Mouse (Mus musculus) C2C12 (cell line): Measurements from ENCODE around the gene Ercc2.

Source experiments
- CEBPB ChIP-seq: IDR thresholded peaks from one replicate; pipeline ENCODE4 v1.6.1; 2011; ENCODE audit warnings: low read depth, mild to moderate bottlenecking, control low read depth, moderate library complexity
- CTCF ChIP-seq: IDR thresholded peaks from one replicate; pipeline ENCODE4 v1.5.1; 2011; ENCODE audit not compliant: control insufficient read depth, insufficient read depth, insufficient read length
- FOSL1 ChIP-seq: IDR thresholded peaks from one replicate; pipeline ENCODE4 v1.8.0; 2011; ENCODE audit warnings: mild to moderate bottlenecking, low read length; ENCODE audit not compliant: poor library complexity, insufficient read depth, severe bottlenecking

DNA sequence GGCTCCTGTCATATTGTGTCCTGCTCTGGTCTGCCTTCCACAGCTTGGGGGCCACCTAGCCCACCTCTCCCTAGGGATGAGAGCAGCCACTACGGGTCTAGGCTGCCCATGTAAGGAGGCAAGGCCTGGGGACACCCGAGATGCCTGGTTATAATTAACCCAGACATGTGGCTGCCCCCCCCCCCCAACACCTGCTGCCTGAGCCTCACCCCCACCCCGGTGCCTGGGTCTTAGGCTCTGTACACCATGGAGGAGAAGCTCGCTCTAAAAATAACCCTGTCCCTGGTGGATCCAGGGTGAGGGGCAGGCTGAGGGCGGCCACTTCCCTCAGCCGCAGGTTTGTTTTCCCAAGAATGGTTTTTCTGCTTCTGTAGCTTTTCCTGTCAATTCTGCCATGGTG is 27.9 kb downstream of the Ercc2 start:
- TF ChIP-seq CTCF, result no peak
- TF ChIP-seq CEBPB, result no peak
- TF ChIP-seq FOSL1, result no peak
